Mouse (Mus musculus) forebrain, embryonic 14.5 days (tissue): ENCODE data around the gene Deup1. TPM values are rescaled to one million over a fixed set of nuclear protein-coding genes. Genes with fewer than 3 reads are reported as not detected.
A peak's percentile ranks its signal among the peaks of the same experiment; 100 is the strongest.

Experiments used
- ATAC-seq: fragments of 200-750 bp; cut with Nextera tagmentation; 2 replicates; pipeline ENCODE4 v1.8.0; 2017; ENCODE audit warnings: mild to moderate bottlenecking, moderate library complexity
- DNase-seq: peaks from one replicate; pipeline ENCODE4 v3.0.0-alpha.2; 2015; ENCODE audit warnings: low spot score
- H3K27ac ChIP-seq: fragments of 300-500 bp; sonication (generic); 2 replicates; pipeline ENCODE4 v1.5.1; 2014; ENCODE audit warnings: low read depth, mild to moderate bottlenecking, control low read depth, low read length, moderate library complexity
- H3K27me3 ChIP-seq: fragments of 300-500 bp; sonication (generic); replicated peaks from 2 replicates; pipeline ENCODE4 v1.6.1; 2014; ENCODE audit warnings: low read length, control low read depth, mixed read lengths; ENCODE audit not compliant: control insufficient read depth, insufficient read depth
- H3K36me3 ChIP-seq: fragments of 300-500 bp; sonication (generic); 2 replicates; pipeline ENCODE4 v1.6.1; 2014; ENCODE audit warnings: low read length, control low read depth; ENCODE audit not compliant: control insufficient read depth, insufficient read depth
- H3K4me1 ChIP-seq: fragments of 300-500 bp; sonication (generic); 2 replicates; pipeline ENCODE4 v1.6.1; 2014; ENCODE audit warnings: antibody characterized with exemption, low read length, control low read depth; ENCODE audit not compliant: control insufficient read depth, insufficient read depth
- H3K4me2 ChIP-seq: fragments of 300-500 bp; sonication (generic); 2 replicates; pipeline ENCODE4 v1.6.1; 2014; ENCODE audit warnings: mild to moderate bottlenecking, control low read depth, low read length
- H3K4me3 ChIP-seq: fragments of 300-500 bp; sonication (generic); 2 replicates; pipeline ENCODE4 v1.5.1; 2014; ENCODE audit warnings: low read depth, low read length, control low read depth
- H3K9ac ChIP-seq: fragments of 300-500 bp; sonication (generic); 2 replicates; pipeline ENCODE4 v1.6.1; 2014; ENCODE audit warnings: mild to moderate bottlenecking, low read length, control low read depth, moderate library complexity
- H3K9me3 ChIP-seq: fragments of 300-500 bp; sonication (generic); replicated peaks from 2 replicates; pipeline ENCODE4 v1.6.1; 2016; ENCODE audit warnings: low read length, control low read depth, mixed read lengths; ENCODE audit not compliant: control insufficient read depth
- WGBS: fragments of 180-500 bp; shearing (Covaris S2); extraction: QIAGEN DNeasy Blood & Tissue Kit; methylation state at CpG from one replicate; pipeline ENCODE4 v1.1.7; 2014; 5-methylcytosine and 5-hydroxymethylcytosine counted together
- polyA plus RNA-seq: library from polyadenylated mRNA; unstranded; fragments of >200 nt; fragmentation: Nextera tagmentation; extraction: Ambion mirVana; gene quantifications from 2 replicates; pipeline ENCODE4 v1.2.1, GENCODE M21; 2014

Gene Deup1
- polyA plus RNA-seq, 1 experiment from 2014 or later, result 2.2 TPM

- Histone ChIP-seq H3K36me3 (no peaks in the 10 kb centered on the region), H3K9me3 (no peaks in the 10 kb centered on the region), H3K27me3 (no peaks in the 10 kb centered on the region), H3K4me2 (no peak overlapping the region), H3K27ac (no peak overlapping the region), H3K4me3 (no peak overlapping the region), H3K9ac (no peak overlapping the region), H3K4me1 (peaks cover 8% of the 10 kb centered on the region)
- no peak for ATAC-seq
- 90% methylated on average over 5 of the region's 5 CpGs for WGBS
- DNase-seq, result no peak
Observed at GRCm38 (mm10) chr9:15531204-15531603, 96.5 kb downstream of the Deup1 start.

- H3K4me2 ChIP-seq, result no peak overlapping the region
- H3K27ac ChIP-seq, result no peak overlapping the region
- H3K36me3 ChIP-seq, result no peaks in the 10 kb centered on the region
- ATAC-seq (no peak), DNase-seq (no peak)
- no peaks in the 10 kb centered on the region for H3K9me3 ChIP-seq
- peaks cover 8% of the 10 kb centered on the region for H3K4me1 ChIP-seq
- 98% methylated on average over 2 of the region's 2 CpGs for WGBS
- no peaks in the 10 kb centered on the region for H3K27me3 ChIP-seq
- no peak overlapping the region for H3K9ac ChIP-seq
- H3K4me3 ChIP-seq, result no peak overlapping the region
Observed at GRCm38 (mm10) chr9:15529965-15530320, 97.8 kb downstream of the Deup1 start.

- H3K27me3 ChIP-seq, result no peaks in the 10 kb centered on the region
- peaks cover 8% of the 10 kb centered on the region for H3K4me1 ChIP-seq
- 53% methylated on average over 8 of the region's 8 CpGs for whole genome bisulfite sequencing
- no peaks in the 10 kb centered on the region for H3K36me3 ChIP-seq
- H3K4me2 ChIP-seq, result no peak overlapping the region
- no peak overlapping the region for H3K9ac ChIP-seq
- ATAC-seq, result peak; percentile 38; the same call in 1 of the 2 replicates
- peak; percentile 43 for DNase-seq
- no peak overlapping the region for H3K4me3 ChIP-seq
- no peaks in the 10 kb centered on the region for H3K9me3 ChIP-seq
- no peak overlapping the region for H3K27ac ChIP-seq
Observed at GRCm38 (mm10) chr9:15529275-15529964, 98.3 kb downstream of the Deup1 start.

- Histone ChIP-seq H3K27me3 (no peaks in the 10 kb centered on the region), H3K4me1 (peaks cover 8% of the 10 kb centered on the region), H3K9me3 (no peaks in the 10 kb centered on the region), H3K9ac (no peak overlapping the region), H3K4me3 (no peak overlapping the region), H3K36me3 (no peaks in the 10 kb centered on the region), H3K27ac (no peak overlapping the region), H3K4me2 (no peak overlapping the region)
- ATAC-seq (no peak), DNase-seq (no peak)
- WGBS, result 93% methylated on average over 7 of the region's 7 CpGs
Observed at GRCm38 (mm10) chr9:15528368-15528767, 99.4 kb downstream of the Deup1 start.

GRCm38 (mm10) chr9:15527846-15528245 lies 99.9 kb downstream of the Deup1 start:
- Histone ChIP-seq H3K9ac (no peak overlapping the region), H3K27me3 (no peaks in the 10 kb centered on the region), H3K4me1 (peaks cover 8% of the 10 kb centered on the region), H3K9me3 (no peaks in the 10 kb centered on the region), H3K36me3 (no peaks in the 10 kb centered on the region), H3K4me3 (no peak overlapping the region), H3K27ac (no peak overlapping the region), H3K4me2 (no peak overlapping the region)
- no peak for DNase-seq
- ATAC-seq, result no peak
- WGBS, result 50% methylated on average over 6 of the region's 6 CpGs

DNA sequence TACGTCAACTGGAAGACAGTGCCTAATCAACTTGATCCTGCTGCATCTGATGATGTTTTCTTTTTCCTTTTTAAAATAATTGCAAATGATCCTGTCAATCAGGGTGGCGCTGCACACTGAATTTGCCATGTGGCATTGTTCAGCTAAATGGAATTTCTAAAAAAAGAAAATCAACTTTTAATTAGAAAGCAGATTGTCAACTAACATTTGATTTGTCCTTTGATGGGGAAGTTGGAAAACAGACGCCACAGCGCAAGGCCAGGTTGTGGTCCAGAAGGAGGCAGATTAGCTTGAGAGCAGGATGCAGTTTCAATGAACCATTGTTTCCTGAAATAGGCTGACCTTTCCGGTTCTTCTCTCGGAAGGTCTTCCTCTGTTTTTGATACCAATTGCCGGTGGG lies 101.2 kb downstream of the Deup1 start:
- H3K27ac ChIP-seq, result no peak overlapping the region
- DNase-seq (no peak), ATAC-seq (no peak)
- no peaks in the 10 kb centered on the region for H3K36me3 ChIP-seq
- no peak overlapping the region for H3K9ac ChIP-seq
- peaks cover 8% of the 10 kb centered on the region for H3K4me1 ChIP-seq
- no peak overlapping the region for H3K4me2 ChIP-seq
- WGBS, result 58% methylated on average over 7 of the region's 7 CpGs
- H3K4me3 ChIP-seq, result no peak overlapping the region
- no peaks in the 10 kb centered on the region for H3K9me3 ChIP-seq
- no peaks in the 10 kb centered on the region for H3K27me3 ChIP-seq

- H3K4me1 ChIP-seq, result peaks cover 8% of the 10 kb centered on the region
- H3K27me3 ChIP-seq, result no peaks in the 10 kb centered on the region
- H3K4me2 ChIP-seq, result no peak overlapping the region
- no peaks in the 10 kb centered on the region for H3K36me3 ChIP-seq
- no peak overlapping the region for H3K4me3 ChIP-seq
- H3K9me3 ChIP-seq, result no peaks in the 10 kb centered on the region
- no peak for ATAC-seq
- DNase-seq, result no peak
- no peak overlapping the region for H3K9ac ChIP-seq
- no peak overlapping the region for H3K27ac ChIP-seq
- 76% methylated on average over 8 of the region's 8 CpGs for WGBS
Observed at GRCm38 (mm10) chr9:15525246-15525645, 102.5 kb downstream of the Deup1 start.

DNA sequence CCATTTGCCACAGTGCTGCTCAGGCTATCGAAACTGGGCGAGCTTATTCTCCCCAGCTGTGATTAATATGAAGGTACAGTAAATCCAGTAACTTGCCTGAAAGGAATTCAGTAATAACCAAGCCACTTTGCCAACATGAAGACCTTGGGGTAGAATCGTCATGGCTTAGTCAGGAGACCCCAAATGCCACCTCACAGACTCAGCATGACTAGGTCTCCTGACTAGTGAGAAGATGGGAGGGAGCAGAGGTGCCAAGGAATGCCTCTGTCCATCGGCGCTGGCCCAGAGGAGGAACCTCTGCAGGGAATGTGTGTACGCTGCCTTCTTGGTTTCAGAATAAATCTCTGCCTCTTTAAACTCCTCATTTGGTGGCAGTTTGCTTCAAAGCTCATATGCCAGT lies 104.1 kb downstream of the Deup1 start:
- no peak overlapping the region for H3K27ac ChIP-seq
- H3K36me3 ChIP-seq, result no peaks in the 10 kb centered on the region
- H3K4me2 ChIP-seq, result no peak overlapping the region
- no peaks in the 10 kb centered on the region for H3K27me3 ChIP-seq
- no peaks in the 10 kb centered on the region for H3K9me3 ChIP-seq
- no peak overlapping the region for H3K9ac ChIP-seq
- WGBS, result 95% methylated on average over 6 of the region's 6 CpGs
- no peaks in the 10 kb centered on the region for H3K4me1 ChIP-seq
- no peak overlapping the region for H3K4me3 ChIP-seq
- no peak for DNase-seq
- no peak for ATAC-seq

DNA sequence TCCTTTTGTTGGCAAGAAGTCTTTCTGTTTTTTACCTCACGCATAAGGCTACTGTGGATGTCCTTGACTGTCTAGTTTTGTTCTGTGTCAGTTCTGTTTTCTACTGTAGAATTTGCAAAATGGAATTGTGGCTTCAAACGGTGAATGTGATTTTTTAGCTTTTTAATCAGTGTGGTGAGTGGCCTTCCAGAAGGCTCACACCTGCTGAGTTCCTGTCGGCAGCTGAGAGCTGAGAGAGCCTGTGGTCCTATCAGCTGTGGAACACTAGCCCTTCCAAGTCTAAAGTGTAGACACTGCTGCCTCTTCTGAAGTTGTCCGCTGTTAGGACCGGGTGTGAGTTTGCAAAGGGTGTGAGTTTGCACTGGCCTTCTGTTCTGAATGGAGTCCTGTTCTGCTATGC lies 104.8 kb downstream of the Deup1 start:
- no peaks in the 10 kb centered on the region for H3K4me1 ChIP-seq
- no peaks in the 10 kb centered on the region for H3K27me3 ChIP-seq
- no peaks in the 10 kb centered on the region for H3K36me3 ChIP-seq
- DNase-seq, result no peak
- H3K9me3 ChIP-seq, result no peaks in the 10 kb centered on the region
- no peak overlapping the region for H3K4me3 ChIP-seq
- no peak overlapping the region for H3K9ac ChIP-seq
- H3K27ac ChIP-seq, result no peak overlapping the region
- WGBS, result 82% methylated on average over 5 of the region's 5 CpGs
- H3K4me2 ChIP-seq, result no peak overlapping the region
- ATAC-seq, result no peak
